Mouse (Mus musculus): Measurements from ENCODE around the gene Dad1.

Dad1 gene

DNA sequence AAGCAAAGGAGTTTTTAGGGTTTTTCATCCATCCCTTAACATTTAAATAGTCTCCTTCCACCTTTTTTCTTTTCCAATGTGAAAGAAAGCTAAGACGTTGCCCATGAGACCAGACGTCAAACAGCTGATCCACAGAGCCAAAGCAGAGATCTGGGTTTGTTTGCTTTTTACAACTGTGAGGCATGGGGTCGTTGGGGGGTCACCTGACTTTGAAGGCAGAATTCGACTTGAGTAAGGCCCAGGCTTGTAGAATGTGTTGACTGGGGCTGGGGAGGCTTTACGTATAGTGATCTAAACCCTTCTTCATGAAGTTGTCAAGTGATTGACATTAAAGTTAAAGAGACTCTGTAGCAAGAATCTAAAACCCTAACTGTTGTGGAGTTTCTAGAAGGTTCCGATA lies 48.0 kb downstream of the Dad1 start:
- DNase-seq (ENCODE audit: low spot score): no peak

DNA sequence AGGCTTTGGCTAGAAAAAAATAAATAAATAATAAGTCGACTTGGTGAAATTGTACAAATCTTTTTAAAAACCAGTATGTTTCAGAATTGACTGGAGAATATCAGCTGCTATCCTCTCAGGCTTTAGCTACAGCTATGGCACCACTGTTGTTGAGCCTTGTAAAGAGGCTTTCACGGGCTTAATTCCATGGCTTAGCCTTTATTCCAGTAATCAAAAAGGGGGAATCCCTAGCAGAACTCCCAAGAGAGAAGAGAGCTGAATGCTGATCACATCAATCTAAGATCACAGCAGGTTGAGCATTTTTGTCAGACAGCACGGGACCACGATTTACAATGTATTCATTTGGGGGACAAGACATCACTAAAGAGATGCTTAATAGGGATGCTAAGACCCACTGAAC lies 49.1 kb downstream of the Dad1 start:
- DNase-seq (ENCODE audit: low spot score): no peak

DNA sequence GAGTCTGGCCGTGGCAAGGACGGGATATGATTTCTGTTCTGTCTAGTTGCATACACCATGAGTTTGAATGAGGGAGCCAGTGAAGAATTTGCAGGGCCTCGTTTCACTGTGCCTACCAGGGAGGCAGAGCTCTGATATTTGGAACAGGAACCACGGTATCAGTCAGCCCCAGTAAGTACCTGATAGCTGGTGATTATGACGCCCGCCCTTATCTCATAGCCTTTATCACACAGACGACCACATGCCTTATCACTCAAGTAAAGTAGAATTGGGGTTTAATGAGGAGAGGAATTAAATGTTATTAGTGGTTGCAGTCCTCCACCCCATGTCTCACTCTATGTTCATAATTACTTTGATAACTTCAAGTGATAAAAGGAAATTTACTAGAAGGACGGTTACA lies 49.6 kb downstream of the Dad1 start:
- DNase-seq (ENCODE audit: low spot score): no peak

DNA sequence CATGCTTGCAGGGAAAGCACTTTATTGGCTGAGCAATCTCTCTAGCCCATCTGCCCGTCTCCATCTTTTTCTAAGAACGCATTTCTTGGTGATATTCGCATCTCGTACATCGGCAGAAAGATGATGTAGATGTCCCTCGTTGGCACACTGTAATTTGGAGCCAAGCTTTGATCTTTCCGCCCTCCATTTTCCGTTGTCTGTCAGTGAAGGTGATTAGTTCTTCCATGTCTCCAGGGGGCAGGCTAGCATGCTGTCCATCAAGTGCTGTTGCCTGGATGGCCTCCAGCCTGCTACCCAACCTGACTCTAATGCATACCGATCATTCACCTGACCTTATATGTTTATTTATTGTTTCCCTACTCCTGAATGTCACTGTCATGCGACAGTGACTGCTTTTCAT lies 50.1 kb downstream of the Dad1 start:
- DNase-seq (ENCODE audit: low spot score): no peak

DNA sequence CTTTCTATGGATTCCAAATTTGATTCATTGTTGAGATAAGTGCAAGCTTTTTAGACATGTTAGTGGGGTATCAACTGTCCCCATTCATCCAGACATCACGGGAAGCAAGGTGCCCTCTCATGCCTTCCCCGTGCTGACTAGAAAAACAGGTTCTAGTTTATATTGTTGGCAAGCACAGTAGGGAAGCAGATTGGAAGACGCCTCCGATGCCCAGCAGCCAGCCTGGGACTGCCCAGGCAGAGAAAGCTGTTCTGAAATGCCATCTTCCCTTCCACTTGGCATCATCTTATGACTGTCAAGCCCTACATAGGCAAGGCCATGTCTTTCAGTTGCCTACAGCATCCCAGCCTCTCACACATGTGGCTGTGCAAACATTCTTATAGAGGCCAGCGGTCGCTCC lies 50.7 kb downstream of the Dad1 start:
- no peak for DNase-seq (ENCODE audit: low spot score)

DNA sequence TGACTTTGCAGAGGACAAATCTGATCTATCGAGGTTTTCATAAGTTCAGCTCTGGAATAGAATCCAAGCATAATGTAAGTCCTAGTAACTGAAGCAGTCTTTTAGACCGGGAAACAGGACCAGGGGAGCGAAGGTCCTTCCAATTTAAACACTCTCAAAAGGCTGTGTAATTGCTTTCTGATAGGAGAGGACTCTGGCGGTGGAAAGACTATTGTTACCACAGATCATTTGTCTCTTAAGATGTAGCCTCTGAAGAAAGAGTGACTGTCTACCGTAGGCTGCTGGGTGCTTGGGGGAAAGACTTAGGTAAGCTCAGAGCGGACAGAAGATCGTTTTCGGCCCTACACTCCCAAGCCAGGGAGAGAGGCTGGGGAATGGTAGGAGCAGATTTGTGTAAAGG lies 53.5 kb downstream of the Dad1 start:
- DNase-seq (ENCODE audit: low spot score): no peak

DNA sequence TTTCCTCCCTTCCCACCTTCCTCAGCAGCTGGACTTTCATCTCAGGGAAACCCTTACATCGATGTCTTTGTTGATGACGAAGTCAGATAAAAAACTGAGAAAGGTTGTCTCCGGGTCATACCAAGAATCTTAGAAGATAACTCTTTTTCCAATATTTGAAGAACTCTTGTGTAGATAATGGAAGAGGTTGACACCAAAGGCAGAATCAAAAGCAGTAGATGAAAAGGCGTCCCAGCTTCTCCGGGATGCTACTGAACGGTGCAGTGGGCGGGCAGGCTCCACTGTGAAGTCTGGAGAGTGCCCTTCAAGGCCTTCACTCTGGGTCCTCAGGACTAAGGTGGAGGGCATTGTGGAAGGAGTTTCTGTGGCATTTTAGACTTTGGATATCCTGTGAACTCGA lies 54.2 kb downstream of the Dad1 start:
- DNase-seq (ENCODE audit: low spot score): no peak

DNA sequence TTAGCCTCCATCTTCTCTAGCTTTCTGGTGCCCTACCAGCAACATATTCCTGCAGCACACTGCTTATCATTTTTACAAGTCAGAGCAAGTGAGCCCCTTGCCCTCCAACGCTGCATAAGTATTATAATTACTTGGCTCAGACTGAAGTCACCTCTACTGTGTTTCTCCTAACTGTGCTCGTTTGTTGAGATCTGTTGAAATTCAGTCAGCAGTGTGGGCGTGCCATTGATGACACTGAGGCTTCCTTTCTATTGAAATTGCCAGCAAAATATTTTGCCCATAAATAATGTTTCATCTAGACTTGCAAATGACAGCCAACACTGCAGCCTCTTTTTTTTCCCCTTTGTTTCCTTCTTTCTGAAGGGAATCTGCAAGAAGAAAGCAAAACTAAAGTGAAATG lies 56.2 kb downstream of the Dad1 start:
- DNase-seq (ENCODE audit: low spot score): no peak

DNA sequence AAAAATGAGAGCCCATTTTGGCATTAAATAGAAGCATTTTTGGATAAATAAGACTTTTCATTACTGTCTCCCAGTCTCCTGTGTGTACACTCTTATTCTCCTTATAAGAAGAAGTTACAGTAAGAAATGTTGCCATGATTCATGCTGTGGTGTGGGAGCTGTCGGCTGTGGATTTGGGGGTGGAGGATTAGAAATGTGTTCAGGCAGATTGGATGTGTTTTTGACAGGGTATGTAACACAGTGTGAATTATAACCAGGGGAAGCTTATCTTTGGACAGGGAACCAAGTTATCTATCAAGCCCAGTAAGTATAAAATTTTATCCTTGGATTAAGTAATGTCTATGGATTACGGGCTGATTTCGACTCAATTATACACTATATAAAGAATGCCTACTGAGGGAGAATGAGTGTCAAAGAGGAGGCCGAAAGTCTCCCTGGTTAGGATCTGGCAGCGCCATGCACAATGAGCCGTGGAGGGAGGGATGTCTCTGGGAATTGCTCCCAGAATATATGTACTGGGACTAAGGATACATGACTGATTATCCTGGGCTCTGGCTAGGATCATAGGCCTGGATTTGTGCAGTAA lies 58.0 kb downstream of the Dad1 start:
- DNase-seq (ENCODE audit: low spot score): no peak

DNA sequence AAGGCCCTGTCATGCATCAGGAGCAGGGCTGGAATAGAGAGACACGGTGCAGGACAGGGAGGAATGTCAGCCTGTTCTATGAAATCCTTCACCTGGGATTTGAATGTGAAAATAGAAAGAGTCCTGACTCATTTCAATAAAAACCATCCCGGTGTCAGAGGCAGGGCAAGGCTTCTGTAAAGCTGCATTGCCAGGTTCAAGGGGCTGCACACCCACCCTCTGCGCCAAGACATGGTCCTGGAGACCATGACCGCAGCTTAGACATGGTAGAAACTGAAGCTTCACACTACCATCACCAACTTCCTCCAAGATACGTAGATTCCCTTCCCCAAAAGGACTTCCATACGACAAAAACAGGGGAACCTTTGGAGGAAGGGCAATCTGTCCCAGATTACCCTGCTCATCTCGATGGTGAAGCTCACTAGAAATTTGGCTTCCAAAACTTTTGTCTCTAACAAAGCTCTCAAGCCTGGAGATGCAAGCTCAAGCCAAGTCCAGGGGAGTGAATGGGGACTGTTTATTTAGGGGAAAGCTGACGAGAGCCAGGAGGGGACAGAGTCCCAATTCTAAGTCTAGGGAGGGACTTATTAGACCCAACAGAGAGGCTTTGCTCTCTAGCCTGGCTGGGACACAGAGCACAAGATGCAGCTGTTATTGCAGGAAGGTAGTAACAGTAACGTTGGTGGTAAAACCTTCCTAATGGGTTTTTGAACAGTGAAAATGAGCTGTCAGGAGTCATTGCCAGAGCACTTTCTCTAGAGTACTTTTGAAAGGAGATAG lies 60.4 kb downstream of the Dad1 start:
- no peak for DNase-seq (ENCODE audit: low spot score)

DNA sequence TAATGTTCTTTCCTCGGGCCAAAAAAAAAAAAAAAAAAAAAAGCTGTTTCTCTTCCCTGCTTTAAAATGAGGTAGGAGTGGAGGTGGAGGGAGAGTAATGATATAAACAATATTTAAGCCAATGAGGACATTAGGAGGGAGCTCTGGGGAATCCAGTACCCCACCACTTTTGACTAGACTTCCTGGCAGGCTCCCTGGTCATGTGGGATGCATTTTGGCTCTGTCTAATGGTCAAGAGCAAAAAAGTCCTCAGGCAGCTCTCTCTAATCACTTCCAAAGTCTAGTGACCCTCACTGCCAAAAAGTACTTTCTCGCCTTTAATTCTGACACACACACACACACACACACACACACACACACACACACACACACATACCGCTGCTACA lies 61.4 kb downstream of the Dad1 start:
- peak; percentile 7 for DNase-seq (ENCODE audit: low spot score)

DNA sequence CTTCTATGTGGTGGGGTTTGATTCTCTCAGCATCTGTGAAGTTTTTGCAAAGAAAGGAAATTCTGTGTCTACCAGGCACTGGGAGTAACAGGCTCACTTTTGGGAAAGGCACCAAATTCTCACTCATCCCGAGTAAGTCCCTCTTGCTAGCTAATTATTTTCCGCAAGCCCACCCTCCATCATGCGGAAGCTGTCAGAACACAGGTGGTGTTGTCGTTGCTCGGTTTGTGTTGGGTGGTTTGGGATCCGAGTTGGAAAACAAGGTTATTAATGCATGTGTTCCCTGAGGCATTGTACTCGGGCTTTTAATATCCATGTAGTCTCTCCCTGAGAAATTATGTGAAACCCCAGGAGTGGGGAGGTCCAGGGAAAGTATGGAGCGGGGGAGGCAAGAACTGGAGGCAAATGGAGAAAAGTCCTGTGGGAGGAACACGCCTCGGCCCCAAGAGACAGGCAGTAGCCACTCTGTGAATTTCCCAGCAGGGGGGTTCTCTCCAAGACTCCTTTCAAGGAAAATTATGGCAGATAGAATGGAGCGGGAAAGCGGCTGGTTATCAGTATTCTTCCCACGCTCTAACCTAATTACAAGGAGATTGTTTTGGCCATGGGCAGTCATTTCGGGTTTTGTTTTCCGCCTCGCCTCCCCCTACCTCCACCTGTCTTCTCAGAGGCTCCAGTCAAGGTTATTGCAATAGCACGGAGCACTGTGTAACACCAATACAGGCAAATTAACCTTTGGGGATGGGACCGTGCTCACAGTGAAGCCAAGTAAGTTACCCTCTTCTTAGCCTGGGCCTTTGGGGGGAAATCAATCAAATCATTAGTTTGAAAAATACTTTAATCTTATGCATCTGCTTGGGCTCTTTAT lies 62.1 kb downstream of the Dad1 start:
- no peak for DNase-seq (ENCODE audit: low spot score)

DNA sequence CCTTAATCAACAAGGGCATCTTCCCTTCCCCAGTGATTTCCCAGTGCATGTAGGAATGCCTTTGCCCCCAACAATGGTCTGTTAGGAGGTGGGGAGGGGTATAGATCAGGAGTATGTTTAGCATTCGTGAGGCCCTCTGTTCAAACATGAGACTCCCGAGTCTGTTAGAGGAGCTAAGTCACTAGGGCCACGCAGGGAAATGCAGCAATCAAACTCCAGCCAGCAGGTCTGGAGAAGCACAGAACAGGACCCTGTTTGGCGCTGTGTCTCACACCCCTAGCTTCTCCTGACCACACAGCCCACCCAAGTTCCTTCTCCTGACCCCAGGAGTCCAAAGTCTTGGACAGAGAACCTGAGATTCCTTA lies 62.9 kb downstream of the Dad1 start:
- DNase-seq (ENCODE audit: low spot score): no peak

DNA sequence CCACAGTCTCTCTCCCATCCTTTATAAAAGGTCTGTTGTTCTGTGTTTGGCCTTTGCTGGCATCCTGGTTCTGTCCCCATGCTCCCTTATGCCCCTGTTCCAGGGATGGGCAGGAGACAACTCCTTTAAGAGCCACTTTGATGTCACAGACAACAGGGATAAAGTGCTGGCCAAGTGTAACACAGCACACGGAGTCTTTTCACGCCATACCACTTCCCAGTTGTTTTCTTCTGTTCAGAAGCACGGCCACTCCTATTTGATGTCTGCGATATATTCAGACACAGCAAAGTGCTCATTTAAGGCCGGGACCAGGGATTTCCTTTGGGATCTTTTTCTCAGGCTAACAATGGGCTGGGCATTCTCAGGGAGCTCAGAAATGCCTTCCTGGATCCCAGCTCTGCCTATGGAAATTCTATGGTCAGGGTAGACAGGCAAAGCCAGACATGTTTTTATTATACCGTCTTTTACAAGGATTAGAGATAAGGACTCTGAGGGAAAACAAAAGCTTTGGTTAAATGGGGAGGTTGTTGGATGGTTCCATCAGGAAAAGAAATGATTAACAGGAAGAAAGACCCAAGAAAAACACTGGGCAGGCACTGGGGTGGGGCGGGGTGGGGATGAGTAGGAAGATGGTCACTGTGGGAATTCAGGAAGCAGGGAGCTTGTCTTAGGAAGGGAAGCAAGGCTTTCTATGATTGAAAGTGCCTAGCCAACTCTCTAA lies 63.4 kb downstream of the Dad1 start:
- no peak for DNase-seq (ENCODE audit: low spot score)

DNA sequence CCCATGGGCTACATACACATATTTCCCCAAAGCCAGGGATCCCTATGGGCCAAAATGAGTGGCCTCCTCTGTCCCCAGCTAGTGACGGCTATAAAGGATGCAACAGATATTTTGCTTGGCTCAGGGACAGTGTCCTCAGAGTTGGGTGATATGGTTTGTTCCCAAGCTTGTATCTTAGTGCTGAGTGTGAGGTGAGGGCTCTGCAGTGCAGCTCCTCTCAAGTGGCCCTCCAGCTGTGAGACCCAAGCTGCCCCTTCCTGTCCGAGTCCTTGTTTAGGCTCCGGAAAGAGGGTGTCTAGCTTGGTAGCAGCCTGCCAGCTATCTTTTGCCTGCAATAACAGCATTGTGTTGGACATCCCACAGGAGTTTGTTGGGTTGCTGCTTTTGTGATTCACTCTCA lies 64.6 kb downstream of the Dad1 start:
- DNase-seq (ENCODE audit: low spot score): no peak

DNA sequence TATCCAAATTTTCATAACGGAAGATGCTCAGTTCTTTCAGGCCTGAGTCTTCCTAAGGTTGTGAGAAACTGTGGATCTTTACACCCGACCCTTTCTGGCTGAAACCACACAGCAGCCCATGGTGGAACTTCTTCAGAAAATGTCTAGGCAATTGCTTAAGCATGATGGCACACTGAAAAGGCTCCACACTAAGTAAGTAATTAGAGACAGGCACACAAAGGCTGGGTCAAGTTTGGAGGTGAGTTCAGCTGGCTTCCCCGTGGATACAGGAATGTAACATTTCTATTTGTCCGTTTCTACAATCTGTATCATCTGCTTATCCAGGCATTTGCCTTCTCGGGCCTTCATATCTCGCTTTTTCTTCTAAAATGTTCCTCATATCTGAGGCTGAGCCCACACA lies 66.7 kb downstream of the Dad1 start:
- DNase-seq (ENCODE audit: low spot score): no peak
